Mouse (Mus musculus): Measurements from ENCODE around the gene Rpl35. TPM values are rescaled to one million over a fixed set of nuclear protein-coding genes. Genes with fewer than 3 reads are reported as not detected.

Rpl35 gene
- total RNA-seq (2014; rRNA removed) = 128 and 358 TPM in 2 replicates
- 660 and 891 TPM in 2 replicates for polyA plus RNA-seq (2015; fragmentation: Nextera tagmentation; extraction: Ambion mirVana)

- Histone ChIP-seq H3K27me3 (ENCODE audit: insufficient read depth, low read length) (no peaks in the 10 kb centered on the region), H3K4me3 (ENCODE audit: low read depth, low read length) (peak within 1 kb of the TSS; percentile 70), H3K36me3 (ENCODE audit: insufficient read depth) (peaks cover 24% of the 10 kb centered on the region), H3K9me3 (ENCODE audit: low read length) (no peaks in the 10 kb centered on the region), H3K27ac (ENCODE audit: low read depth, low read length) (peak within 1 kb of the TSS; percentile 85), H3K9ac (peak within 1 kb of the TSS; percentile 79), H3K4me1 (ENCODE audit: insufficient read depth) (peaks cover 24% of the 10 kb centered on the region), H3K4me2 (ENCODE audit: low read depth) (peak within 1 kb of the TSS; percentile 78)
- TF ChIP-seq CTCF (IDR thresholded peaks at IDR 0.05; ENCODE audit: low read depth) = peak; percentile 33
- 14% methylated on average over 15 of the region's 15 CpGs for WGBS
- DNase-seq (no peak), ATAC-seq (no peak)
These were observed at the start of gene Rpl35 for GRCm38 (mm10) chr2:39005574-39006079. Gene Rpl35, minus strand, starts transcription at chr2:39005624.

GRCm38 (mm10) chr2:39048515-39048914 is 43.1 kb upstream of the Rpl35 start:
- Histone ChIP-seq H3K27me3 (ENCODE audit: insufficient read depth, low read length) (no peaks in the 10 kb centered on the region), H3K4me2 (ENCODE audit: low read depth) (no peak overlapping the region), H3K4me1 (ENCODE audit: insufficient read depth) (no peaks in the 10 kb centered on the region), H3K9me3 (ENCODE audit: low read length) (no peaks in the 10 kb centered on the region), H3K9ac (no peak overlapping the region), H3K36me3 (ENCODE audit: insufficient read depth) (peaks cover 67% of the 10 kb centered on the region), H3K4me3 (ENCODE audit: low read depth, low read length) (no peak overlapping the region), H3K27ac (ENCODE audit: low read depth, low read length) (no peak overlapping the region)
- TF ChIP-seq CTCF (IDR thresholded peaks at IDR 0.05; ENCODE audit: low read depth) = no peak
- 98% methylated on average over 1 of the region's 1 CpGs for WGBS
- DNase-seq (no peak), ATAC-seq (no peak)

- H3K36me3 ChIP-seq (ENCODE audit: insufficient read depth) = peaks cover 67% of the 10 kb centered on the region
- no peak for TF ChIP-seq CTCF (IDR thresholded peaks at IDR 0.05; ENCODE audit: low read depth)
- H3K4me1 ChIP-seq (ENCODE audit: insufficient read depth) = no peaks in the 10 kb centered on the region
- no peaks in the 10 kb centered on the region for H3K27me3 ChIP-seq (ENCODE audit: insufficient read depth, low read length)
- ATAC-seq = no peak
- no peak overlapping the region for H3K4me3 ChIP-seq (ENCODE audit: low read depth, low read length)
- H3K27ac ChIP-seq (ENCODE audit: low read depth, low read length) = no peak overlapping the region
- no peaks in the 10 kb centered on the region for H3K9me3 ChIP-seq (ENCODE audit: low read length)
- 95% methylated on average over 1 of the region's 1 CpGs for WGBS
- no peak overlapping the region for H3K4me2 ChIP-seq (ENCODE audit: low read depth)
- DNase-seq = no peak
- H3K9ac ChIP-seq = no peak overlapping the region
These were observed 34.8 kb upstream of the Rpl35 start for GRCm38 (mm10) chr2:39040215-39040614.

GRCm38 (mm10) chr2:39031611-39032010 is 26.2 kb upstream of the Rpl35 start:
- ATAC-seq = peak; percentile 62
- Histone ChIP-seq H3K9me3 (ENCODE audit: low read length) (no peaks in the 10 kb centered on the region), H3K4me3 (ENCODE audit: low read depth, low read length) (no peak overlapping the region), H3K27me3 (ENCODE audit: insufficient read depth, low read length) (no peaks in the 10 kb centered on the region), H3K4me1 (ENCODE audit: insufficient read depth) (no peaks in the 10 kb centered on the region), H3K9ac (no peak overlapping the region), H3K4me2 (ENCODE audit: low read depth) (no peak overlapping the region), H3K36me3 (ENCODE audit: insufficient read depth) (peaks cover 71% of the 10 kb centered on the region), H3K27ac (ENCODE audit: low read depth, low read length) (peak overlapping the region; percentile 45; the same call in 1 of the 2 replicates)
- peak; percentile 17 for DNase-seq
- WGBS = 79% methylated on average over 1 of the region's 1 CpGs
- TF ChIP-seq CTCF (IDR thresholded peaks at IDR 0.05; ENCODE audit: low read depth) = no peak

- Histone ChIP-seq H3K27ac (ENCODE audit: low read depth, low read length) (no peak overlapping the region), H3K36me3 (ENCODE audit: insufficient read depth) (peaks cover 88% of the 10 kb centered on the region), H3K27me3 (ENCODE audit: insufficient read depth, low read length) (no peaks in the 10 kb centered on the region), H3K4me1 (ENCODE audit: insufficient read depth) (no peaks in the 10 kb centered on the region), H3K9ac (no peak overlapping the region), H3K4me3 (ENCODE audit: low read depth, low read length) (no peak overlapping the region), H3K9me3 (ENCODE audit: low read length) (no peaks in the 10 kb centered on the region), H3K4me2 (ENCODE audit: low read depth) (no peak overlapping the region)
- no peak for TF ChIP-seq CTCF (IDR thresholded peaks at IDR 0.05; ENCODE audit: low read depth)
- ATAC-seq (no peak), DNase-seq (no peak)
- 92% methylated on average over 1 of the region's 1 CpGs for WGBS
These were observed 14.6 kb upstream of the Rpl35 start for GRCm38 (mm10) chr2:39020004-39020403.

- Histone ChIP-seq H3K27ac (ENCODE audit: low read depth, low read length) (no peak overlapping the region), H3K27me3 (ENCODE audit: insufficient read depth, low read length) (no peaks in the 10 kb centered on the region), H3K4me1 (ENCODE audit: insufficient read depth) (no peaks in the 10 kb centered on the region), H3K4me2 (ENCODE audit: low read depth) (no peak overlapping the region), H3K9me3 (ENCODE audit: low read length) (no peaks in the 10 kb centered on the region), H3K36me3 (ENCODE audit: insufficient read depth) (peaks cover 82% of the 10 kb centered on the region), H3K4me3 (ENCODE audit: low read depth, low read length) (no peak overlapping the region), H3K9ac (no peak overlapping the region)
- DNase-seq = no peak
- no peak for ATAC-seq
- TF ChIP-seq CTCF (IDR thresholded peaks at IDR 0.05; ENCODE audit: low read depth) = no peak
- WGBS = 79% methylated on average over 3 of the region's 3 CpGs
These were observed 11.2 kb upstream of the Rpl35 start for GRCm38 (mm10) chr2:39016581-39016980.

GRCm38 (mm10) chr2:39012768-39013279 is 7.4 kb upstream of the Rpl35 start:
- Histone ChIP-seq H3K27me3 (ENCODE audit: insufficient read depth, low read length) (no peaks in the 10 kb centered on the region), H3K27ac (ENCODE audit: low read depth, low read length) (no peak overlapping the region), H3K36me3 (ENCODE audit: insufficient read depth) (peaks cover 51% of the 10 kb centered on the region), H3K9me3 (ENCODE audit: low read length) (no peaks in the 10 kb centered on the region), H3K9ac (no peak overlapping the region), H3K4me2 (ENCODE audit: low read depth) (no peak overlapping the region), H3K4me1 (ENCODE audit: insufficient read depth) (peaks cover 6% of the 10 kb centered on the region; the same call in 1 of the 2 replicates), H3K4me3 (ENCODE audit: low read depth, low read length) (no peak overlapping the region)
- ATAC-seq (no peak), DNase-seq (no peak)
- 83% methylated on average over 7 of the region's 7 CpGs for WGBS
- no peak for TF ChIP-seq CTCF (IDR thresholded peaks at IDR 0.05; ENCODE audit: low read depth)
